Mouse (Mus musculus): Measurements from ENCODE around the gene Tnni3k.

DNA sequence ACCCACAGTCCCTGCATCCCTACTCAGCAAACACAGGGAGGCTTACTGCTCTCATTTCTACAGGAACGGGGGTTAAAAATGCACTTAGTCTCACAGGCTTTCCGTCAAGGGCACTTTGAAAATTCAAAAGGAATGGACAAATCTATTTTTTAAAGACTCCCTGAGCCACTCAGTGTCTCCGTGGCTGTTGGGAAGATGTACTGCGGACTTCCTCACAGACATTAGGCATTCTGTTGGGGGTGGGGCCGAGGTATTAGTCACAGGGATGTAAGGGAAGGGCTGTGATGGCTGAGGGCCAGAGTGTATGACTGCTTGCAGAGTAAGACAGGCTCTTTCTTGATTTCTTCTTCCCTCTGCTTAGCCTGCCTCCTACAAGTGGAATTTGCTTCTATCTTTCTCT lies 169.8 kb downstream of the Tnni3k start:
- TF ChIP-seq CTCF (IDR thresholded peaks at IDR 0.05; ENCODE audit: extremely low read depth, insufficient read depth, insufficient read length, insufficient replicate concordance) (no peak), POLR2A (IDR thresholded peaks at IDR 0.05; ENCODE audit: low read depth, low read length) (no peak)

All from spleen, adult 2 months (tissue).